Mouse (Mus musculus): Measurements from ENCODE around the gene Odf3b. TPM values are rescaled to one million over a fixed set of nuclear protein-coding genes. Genes with fewer than 3 reads are reported as not detected.

Gene Odf3b
- polyA plus RNA-seq, 1 experiment from 2014 or later: 0.67 TPM

Other genes starting within 250 kb of the Odf3b start
- 3.6 and 4.2 TPM in 2 replicates for gene Mapk12, start 238.6 kb downstream of the Odf3b start, polyA plus RNA-seq (2015; fragmentation: Nextera tagmentation; extraction: Ambion mirVana)
- gene Mapk11, start 229.7 kb downstream of the Odf3b start, polyA plus RNA-seq (2015; fragmentation: Nextera tagmentation; extraction: Ambion mirVana): 5.8 and 6.0 TPM in 2 replicates
- 107 and 118 TPM in 2 replicates for gene Plxnb2, start 198.5 kb downstream of the Odf3b start, polyA plus RNA-seq (2015; fragmentation: Nextera tagmentation; extraction: Ambion mirVana)
- gene Dennd6b, start 182.8 kb downstream of the Odf3b start, polyA plus RNA-seq (2015; fragmentation: Nextera tagmentation; extraction: Ambion mirVana): 12.1 and 13.1 TPM in 2 replicates
- 21.6 and 23.9 TPM in 2 replicates for gene Ppp6r2, start 167.7 kb downstream of the Odf3b start, polyA plus RNA-seq (2015; fragmentation: Nextera tagmentation; extraction: Ambion mirVana)
- gene Sbf1, start 64.0 kb downstream of the Odf3b start, polyA plus RNA-seq (2015; fragmentation: Nextera tagmentation; extraction: Ambion mirVana): 35.1 and 38.8 TPM in 2 replicates
- 1.4 and 1.5 TPM in 2 replicates for gene Adm2, start 56.6 kb downstream of the Odf3b start, polyA plus RNA-seq (2015; fragmentation: Nextera tagmentation; extraction: Ambion mirVana)
- 0.32 and 0.36 TPM in 2 replicates for gene Miox, start 44.9 kb downstream of the Odf3b start, polyA plus RNA-seq (2015; fragmentation: Nextera tagmentation; extraction: Ambion mirVana)
- 55.2 and 58.0 TPM in 2 replicates for gene Lmf2, start 23.6 kb downstream of the Odf3b start, polyA plus RNA-seq (2015; fragmentation: Nextera tagmentation; extraction: Ambion mirVana)
- gene Ncaph2, start 23.6 kb downstream of the Odf3b start, polyA plus RNA-seq (2015; fragmentation: Nextera tagmentation; extraction: Ambion mirVana): 131 and 138 TPM in 2 replicates
- gene Sco2, start 5.4 kb downstream of the Odf3b start, polyA plus RNA-seq (2015; fragmentation: Nextera tagmentation; extraction: Ambion mirVana): 10.4 and 12.8 TPM in 2 replicates
- gene Tymp, start 2.2 kb downstream of the Odf3b start, polyA plus RNA-seq (2015; fragmentation: Nextera tagmentation; extraction: Ambion mirVana): 1.4 and 1.5 TPM in 2 replicates
- gene Klhdc7b, start 5.6 kb upstream of the Odf3b start, polyA plus RNA-seq (2015; fragmentation: Nextera tagmentation; extraction: Ambion mirVana): not detected in 2 replicates
- 0.72 TPM in 1 of 2 replicates, not detected in the other for gene Syce3, start 31.2 kb upstream of the Odf3b start, polyA plus RNA-seq (2015; fragmentation: Nextera tagmentation; extraction: Ambion mirVana)
- 0.47 and 0.69 TPM in 2 replicates for gene Cpt1b, start 46.6 kb upstream of the Odf3b start, polyA plus RNA-seq (2015; fragmentation: Nextera tagmentation; extraction: Ambion mirVana)
- 2.5 and 2.8 TPM in 2 replicates for gene C730034F03Rik, start 50.3 kb upstream of the Odf3b start, polyA plus RNA-seq (2015; fragmentation: Nextera tagmentation; extraction: Ambion mirVana)
- not detected in 2 replicates for gene Gm44502, start 50.4 kb upstream of the Odf3b start, polyA plus RNA-seq (2015; fragmentation: Nextera tagmentation; extraction: Ambion mirVana)
- 52.6 and 61.8 TPM in 2 replicates for gene Chkb, start 50.6 kb upstream of the Odf3b start, polyA plus RNA-seq (2015; fragmentation: Nextera tagmentation; extraction: Ambion mirVana)
- 4.1 and 4.5 TPM in 2 replicates for gene Mapk8ip2, start 74.6 kb upstream of the Odf3b start, polyA plus RNA-seq (2015; fragmentation: Nextera tagmentation; extraction: Ambion mirVana)
- 22.5 and 26.0 TPM in 2 replicates for gene Arsa, start 98.1 kb upstream of the Odf3b start, polyA plus RNA-seq (2015; fragmentation: Nextera tagmentation; extraction: Ambion mirVana)
- gene Shank3, start 120.3 kb upstream of the Odf3b start, polyA plus RNA-seq (2015; fragmentation: Nextera tagmentation; extraction: Ambion mirVana): 1.2 and 1.3 TPM in 2 replicates
- gene Acr, start 189.0 kb upstream of the Odf3b start, polyA plus RNA-seq (2015; fragmentation: Nextera tagmentation; extraction: Ambion mirVana): not detected in 2 replicates
- 29.9 and 30.7 TPM in 2 replicates for gene Rabl2, start 212.6 kb upstream of the Odf3b start, polyA plus RNA-seq (2015; fragmentation: Nextera tagmentation; extraction: Ambion mirVana)